14 mouse cellular contexts compared by ENCODE assay signal in genomic region chr11:5192840-5193575, GRCm38 (mm10). TPM values are rescaled to one million over a fixed set of nuclear protein-coding genes. Genes with fewer than 3 reads are reported as not detected.
A peak's percentile ranks its signal among the peaks of the same experiment; 100 is the strongest.
DNase-seq lines count a peak whose midpoint lies in the region; ATAC-seq lines count a peak whose summit lies in the region.
"Had no signal": no experiment of that assay in that cellular context is flagged by ENCODE, and none has a peak within 500 bp of the region (broad histone marks: within the 10 kb centered on the region; RNA-seq: fewer than 3 reads in every experiment).

No protein-coding gene starts in this region.

- 63% methylated on average over 8 of the region's 8 CpGs for WGBS in heart, embryonic 15.5 days
- 87% methylated on average over 8 of the region's 8 CpGs for WGBS in neural tube, embryonic 11.5 days
- WGBS in limb, embryonic 10.5 days, result 87% methylated on average over 8 of the region's 8 CpGs

- H3K4me1 ChIP-seq in heart, embryonic 15.5 days (replicated peaks), result peaks cover 47% of the 10 kb centered on the region
- H3K4me1 ChIP-seq in neural tube, embryonic 11.5 days (ENCODE audit: control insufficient read depth, insufficient read depth, low read length), result peaks cover 8% of the 10 kb centered on the region
- peaks cover 27% of the 10 kb centered on the region for H3K4me1 ChIP-seq in limb, embryonic 10.5 days

- H3K36me3 ChIP-seq in heart, embryonic 15.5 days, result peaks cover 5% of the 10 kb centered on the region; the same call in 1 of the 2 replicates
- no peaks in the 10 kb centered on the region; the same call in 1 of the 2 replicates for H3K36me3 ChIP-seq in neural tube, embryonic 11.5 days (ENCODE audit: control insufficient read depth, insufficient read depth, low read length)
- peaks cover 28% of the 10 kb centered on the region for H3K36me3 ChIP-seq in limb, embryonic 10.5 days
- H3K36me3 ChIP-seq: liver, embryonic 12.5 days had no signal

- H3K9ac ChIP-seq in heart, embryonic 15.5 days, result no peak overlapping the region
- H3K9ac ChIP-seq in neural tube, embryonic 11.5 days (ENCODE audit: low read length), result no peak overlapping the region
- H3K9ac ChIP-seq: forebrain, embryonic 13.5 days; intestine, embryonic 15.5 days; liver, embryonic 12.5 days had no signal

- 0 out of 2 replicates have a peak, but pooled peaks have one; percentile 3 for ATAC-seq in heart, embryonic 15.5 days (replicated peaks; ENCODE audit: insufficient number of reproducible peaks, insufficient read depth, low FRiP score, low read depth)
- no peak for ATAC-seq in neural tube, embryonic 11.5 days (ENCODE audit: insufficient read depth, low FRiP score, low TSS enrichment)
- ATAC-seq: forebrain, embryonic 13.5 days; lung, postnatal 0 days had no signal

- H3K4me3 ChIP-seq in heart, embryonic 15.5 days, result no peak overlapping the region
- H3K4me3 ChIP-seq in neural tube, embryonic 11.5 days (ENCODE audit: low read depth, low read length), result no peak overlapping the region
- no peak overlapping the region for H3K4me3 ChIP-seq in limb, embryonic 10.5 days
- H3K4me3 ChIP-seq: forebrain, embryonic 13.5 days; intestine, embryonic 15.5 days; liver, embryonic 12.5 days had no signal

- H3K4me2 ChIP-seq in heart, embryonic 15.5 days, result no peak overlapping the region
- H3K4me2 ChIP-seq in neural tube, embryonic 11.5 days (ENCODE audit: low read depth), result no peak overlapping the region
- H3K4me2 ChIP-seq: forebrain, embryonic 13.5 days; intestine, embryonic 15.5 days; liver, embryonic 12.5 days had no signal

- peak overlapping the region; percentile 45 for H3K27ac ChIP-seq in heart, embryonic 15.5 days
- H3K27ac ChIP-seq in neural tube, embryonic 11.5 days (ENCODE audit: low read depth, low read length), result 0 out of 2 replicates have a peak overlapping the region, but pooled peaks have one; percentile 8
- H3K27ac ChIP-seq in limb, embryonic 10.5 days, result peak overlapping the region; percentile 47
- H3K27ac ChIP-seq: forebrain, embryonic 13.5 days; intestine, embryonic 15.5 days; liver, embryonic 12.5 days had no signal

- DNase-seq in heart, adult 11 months, result no peak
- no peak for DNase-seq in neural tube, embryonic 11.5 days (ENCODE audit: low spot score)
- DNase-seq in neural tube, embryonic 10.5 days (ENCODE audit: extremely low spot score, low spot score), result no peak
- DNase-seq in limb, embryonic 10.5 days (ENCODE audit: low spot score), result no peak
- no peak for DNase-seq in right cerebral cortex, postnatal 25 days
- no peak for DNase-seq in embryo, embryonic 10 days (ENCODE audit: low spot score)
- DNase-seq: cerebellum, adult 11-12 months; kidney, postnatal 14 days; thymus, adult 18-20 months had no signal

- H3K27me3 ChIP-seq in heart, embryonic 15.5 days, result no peaks in the 10 kb centered on the region
- H3K27me3 ChIP-seq in neural tube, embryonic 11.5 days (ENCODE audit: control insufficient read depth, insufficient read depth, low read length), result no peaks in the 10 kb centered on the region
- H3K27me3 ChIP-seq in limb, embryonic 10.5 days (ENCODE audit: low read depth, poor library complexity, severe bottlenecking), result no peaks in the 10 kb centered on the region
- H3K27me3 ChIP-seq: forebrain, embryonic 13.5 days; intestine, embryonic 15.5 days had no signal

- H3K9me3 ChIP-seq in heart, embryonic 15.5 days (replicated peaks), result no peaks in the 10 kb centered on the region
- no peaks in the 10 kb centered on the region for H3K9me3 ChIP-seq in neural tube, embryonic 11.5 days (ENCODE audit: control insufficient read depth, low read length)
- H3K9me3 ChIP-seq in limb, embryonic 10.5 days (replicated peaks), result no peaks in the 10 kb centered on the region
- H3K9me3 ChIP-seq: forebrain, embryonic 13.5 days; intestine, embryonic 15.5 days; liver, embryonic 12.5 days had no signal

RNA-seq across cellular contexts. Expression of gene Emid1, which starts 41.0 kb away (rescaled TPM):
- 6.5 and 14.6 TPM in 2 replicates for polyA plus RNA-seq in heart, embryonic 15.5 days (2015; fragmentation: Nextera tagmentation; extraction: Ambion mirVana)
- 33.9 and 37.7 TPM in 2 replicates for polyA plus RNA-seq in neural tube, embryonic 11.5 days (2014; fragmentation: Nextera tagmentation; extraction: Ambion mirVana)
- polyA plus RNA-seq in limb, embryonic 10.5 days (2016; fragmentation: Nextera tagmentation; extraction: Ambion mirVana), result 12.1 and 12.3 TPM in 2 replicates
